Mouse (Mus musculus) bone marrow, adult 2 months (tissue): ENCODE data around the gene Ehbp1.

ENCODE experiments used
- CTCF ChIP-seq: fragments of 200-500 bp; IDR thresholded peaks from 2 replicates; pipeline ENCODE4 v1.5.1; 2011; ENCODE audit warnings: low read length, control low read depth; ENCODE audit not compliant: control insufficient read depth, insufficient read depth
- POLR2A ChIP-seq: fragments of 200-500 bp; IDR thresholded peaks from 2 replicates; pipeline ENCODE4 v1.6.1; 2011; ENCODE audit warnings: low read depth, mild to moderate bottlenecking, control low read depth, low read length, borderline replicate concordance; ENCODE audit not compliant: control insufficient read depth

- no peak for TF ChIP-seq POLR2A
- TF ChIP-seq CTCF, result no peak
These were observed 252.7 kb downstream of the Ehbp1 start for GRCm38 (mm10) chr11:22089346-22089745.
